Mouse (Mus musculus) erythroblast, embryonic 14.5 days (primary cell): Measurements from ENCODE around the gene Tedc1.

Source experiments
- GATA1 ChIP-seq: IDR thresholded peaks from 2 replicates; pipeline ENCODE4 v1.6.1; 2012; ENCODE audit warnings: low read length, inconsistent platforms, mixed read lengths
- TAL1 ChIP-seq: IDR thresholded peaks from 3 replicates; pipeline ENCODE4 v1.6.1; 2012; ENCODE audit warnings: low read length, inconsistent platforms, mixed read lengths

- TF ChIP-seq TAL1 (no peak), GATA1 (no peak)
Measured at GRCm38 (mm10) chr12:113213226-113213625, 57.0 kb downstream of the Tedc1 start.
